Comparison of ENCODE assay signal across 23 mouse cellular contexts in genomic region chr12:66234158-66234557, GRCm38 (mm10). TPM values are rescaled to one million over a fixed set of nuclear protein-coding genes. Genes with fewer than 3 reads are reported as not detected.
DNase-seq lines count a peak whose midpoint lies in the region; TF ChIP-seq lines count a peak whose summit lies in the region.
"Had no signal": no experiment of that assay in that cellular context is flagged by ENCODE, and none has a peak within 500 bp of the region (broad histone marks: within the 10 kb centered on the region; RNA-seq: fewer than 3 reads in every experiment).

No protein-coding gene starts in this region.

- H3K4me3 ChIP-seq in MEL (ENCODE audit: control insufficient read depth in 1 of 2, insufficient read depth in 1 of 2, low read depth in 2 of 2, low read length in 2 of 2): no peak overlapping the region

- no peak for TF ChIP-seq RAD21 in MEL (IDR thresholded peaks at IDR 0.05; ENCODE audit: low read depth, low read length)

- peak; percentile 10 for DNase-seq in MEL (ENCODE audit: low read depth, low spot score)
- no peak for DNase-seq in gastrocnemius, postnatal 4 days (ENCODE audit: low spot score in 2 of 2)
- DNase-seq: adrenal gland, adult 2 months; adrenal gland, adult 8-10 months; adrenal gland, postnatal 10 days; adrenal gland, postnatal 14 days; adrenal gland, postnatal 25 days; adrenal gland, postnatal 36 days; B cell, adult 2 months; cerebellum, adult 11 months; cerebellum, adult 11-12 months; cerebellum, adult 18-20 months; cerebellum, adult 2 months; cerebellum, adult 8-10 months had no signal

- H3K79me2 ChIP-seq in MEL (ENCODE audit: control insufficient read depth, insufficient read depth, low read length, poor library complexity): no peaks in the 10 kb centered on the region

- H3K9me3 ChIP-seq in MEL (replicated peaks; ENCODE audit: insufficient read depth, low read length): no peaks in the 10 kb centered on the region

- no peak for TF ChIP-seq POLR2A in MEL (IDR thresholded peaks at IDR 0.05; ENCODE audit: control insufficient read depth in 1 of 2, insufficient read depth in 1 of 2, low read depth in 1 of 2, low read length in 2 of 2, poor library complexity in 1 of 2)

- H3K9ac ChIP-seq in MEL (ENCODE audit: control insufficient read depth, low read depth, low read length, poor library complexity, severe bottlenecking): no peak overlapping the region

- H3K36me3 ChIP-seq in MEL (ENCODE audit: control insufficient read depth in 1 of 2, insufficient read depth in 2 of 2, low read length in 2 of 2): peaks cover 0 to 3% of the 10 kb centered on the region in 2 experiments; a peak in 2 of 4 replicates
- H3K36me3 ChIP-seq: G1E had no signal

- no peak for TF ChIP-seq CTCF in MEL (IDR thresholded peaks at IDR 0.05 in 2 of 3, conservative IDR thresholded peaks at IDR 0.05 in 1 of 3; ENCODE audit: control insufficient read depth in 1 of 3, insufficient read depth in 1 of 3, low read depth in 2 of 3, low read length in 3 of 3, poor library complexity in 1 of 3, severe bottlenecking in 1 of 3)

- H3K27ac ChIP-seq in MEL (ENCODE audit: control insufficient read depth, low read depth, low read length): no peak overlapping the region

- H3K4me1 ChIP-seq in MEL (ENCODE audit: control insufficient read depth in 1 of 2, insufficient read depth in 2 of 2, low read length in 2 of 2): peaks cover 0 to 4% of the 10 kb centered on the region in 2 experiments; a peak in 2 of 4 replicates

- H3K27me3 ChIP-seq in MEL (ENCODE audit: control insufficient read depth in 1 of 2, insufficient read depth in 2 of 2, low read length in 2 of 2): no peaks in the 10 kb centered on the region
- H3K27me3 ChIP-seq: CH12.LX, Patski had no signal

- peak; percentile 46 to 83; a peak in 3 of 4 replicates for TF ChIP-seq EP300 in MEL (IDR thresholded peaks at IDR 0.05; ENCODE audit: low read depth in 1 of 2, low read length in 2 of 2)

TF ChIP-seq in MEL, 35 proteins besides CTCF, POLR2A, EP300 and RAD21:
- peak; percentile 77 for TF ChIP-seq GATA1 (IDR thresholded peaks at IDR 0.05; ENCODE audit: low read depth, low read length)
- no peak for TF ChIP-seq MYB (IDR thresholded peaks at IDR 0.05; ENCODE audit: low read depth, low read length)
- peak; percentile 54; the same call in 1 of the 2 replicates for TF ChIP-seq TCF12 (IDR thresholded peaks at IDR 0.05; ENCODE audit: low read depth, low read length)
- TF ChIP-seq ZNF384 (IDR thresholded peaks at IDR 0.05; ENCODE audit: low read depth, low read length): no peak
- peak; percentile 46; the same call in 1 of the 2 replicates for TF ChIP-seq RCOR1 (IDR thresholded peaks at IDR 0.05; ENCODE audit: low read depth, low read length)

RNA-seq across cellular contexts. Expression of gene Rpl10l, which starts 50.0 kb away (rescaled TPM):
- not detected in 2 replicates for total RNA-seq in MEL (2012; rRNA removed)
- not detected for polyA plus RNA-seq in MEL (2012; ENCODE audit: insufficient read depth in 1 of 2, insufficient read length in 2 of 2, low read depth in 1 of 2, low replicate concordance in 2 of 2, missing spikeins in 1 of 2)
- not detected for total RNA-seq in gastrocnemius, postnatal 4 days (2021)
- total RNA-seq: adrenal gland, adult 18-20 months; adrenal gland, adult 2 months; adrenal gland, adult 8-10 months; adrenal gland, postnatal 10 days; adrenal gland, postnatal 14 days; adrenal gland, postnatal 25 days; adrenal gland, postnatal 36 days; adrenal gland, postnatal 4 days; CH12.LX had no signal
- polyA plus RNA-seq: activated CD4-positive, CD25-positive, alpha-beta regulatory T cell, adult 4 months; adrenal gland, adult 2 months; brain, embryonic 14.5 days; C2C12; CD4-positive, CD25-positive, alpha-beta regulatory T cell, adult 4 months; cerebellum, adult 2 months; G1E; Patski had no signal
